Mouse (Mus musculus) hindbrain, embryonic 14.5 days (tissue): ENCODE measurements at regions not wholly inside any gene's neighbourhood (a gene's known extent, or its start where the extent isn't known, plus 50 kb on each side); places are given as distances from the start of the nearest gene placed in this dataset.

Source experiments
- ATAC-seq: fragments of 200-750 bp; cut with Nextera tagmentation; 2 replicates; pipeline ENCODE4 v1.8.0; 2017; ENCODE audit warnings: moderate number of reproducible peaks, mild to moderate bottlenecking, moderate TSS enrichment, moderate library complexity; ENCODE audit not compliant: low FRiP score
- DNase-seq: peaks from one replicate; pipeline ENCODE4 v3.0.0-alpha.2; 2015; ENCODE audit warnings: low spot score
- H3K27ac ChIP-seq: fragments of 300-500 bp; sonication (generic); 2 replicates; pipeline ENCODE4 v1.5.1; 2014; ENCODE audit warnings: mild to moderate bottlenecking, moderate library complexity
- H3K27me3 ChIP-seq: fragments of 300-500 bp; sonication (generic); 2 replicates; pipeline ENCODE4 v1.6.1; 2014; ENCODE audit warnings: mild to moderate bottlenecking, low read length, mixed read lengths; ENCODE audit not compliant: control insufficient read depth, insufficient read depth
- H3K36me3 ChIP-seq: fragments of 300-500 bp; sonication (generic); replicated peaks from 2 replicates; pipeline ENCODE4 v1.6.1; 2014; ENCODE audit not compliant: control insufficient read depth, insufficient read depth
- H3K4me1 ChIP-seq: fragments of 300-500 bp; sonication (generic); replicated peaks from 2 replicates; pipeline ENCODE4 v1.6.1; 2014; ENCODE audit warnings: antibody characterized with exemption, low read length, mixed read lengths; ENCODE audit not compliant: control insufficient read depth, insufficient read depth
- H3K4me2 ChIP-seq: fragments of 300-500 bp; sonication (generic); replicated peaks from 2 replicates; pipeline ENCODE4 v1.6.1; 2014; ENCODE audit warnings: mild to moderate bottlenecking, moderate library complexity
- H3K4me3 ChIP-seq: fragments of 300-500 bp; sonication (generic); replicated peaks from 2 replicates; pipeline ENCODE4 v1.5.1; 2014; ENCODE audit warnings: mild to moderate bottlenecking, low read length
- H3K9ac ChIP-seq: fragments of 300-500 bp; sonication (generic); 2 replicates; pipeline ENCODE4 v1.6.1; 2014
- H3K9me3 ChIP-seq: fragments of 300-500 bp; sonication (generic); 2 replicates; pipeline ENCODE4 v1.6.1; 2016; ENCODE audit warnings: low read length; ENCODE audit not compliant: control insufficient read depth
- WGBS: fragments of 180-500 bp; shearing (Covaris S2); extraction: QIAGEN DNeasy Blood & Tissue Kit; methylation state at CpG from one replicate; pipeline ENCODE4 v1.1.7; 2014; 5-methylcytosine and 5-hydroxymethylcytosine counted together

DNA sequence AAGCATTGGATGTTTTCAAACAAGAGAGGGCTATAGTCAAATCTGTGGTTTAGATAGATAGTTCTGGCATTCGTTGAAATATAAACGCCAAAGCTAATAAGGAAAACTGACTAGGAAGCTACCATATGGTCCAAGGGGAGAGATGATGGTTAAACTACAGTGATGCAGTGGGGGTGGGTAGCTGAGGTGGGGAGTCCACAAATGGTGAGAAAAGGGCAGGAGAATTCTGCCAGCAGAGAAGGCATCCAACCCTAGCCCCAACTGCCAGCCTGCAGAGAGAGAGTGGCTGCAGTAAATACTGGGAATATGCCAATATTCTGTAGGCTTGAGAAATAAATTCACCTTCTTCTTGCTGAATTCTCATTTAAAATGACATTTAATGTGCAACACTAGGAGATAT is 204.3 kb downstream of the Fam84b start:
- H3K9me3 ChIP-seq: no peaks in the 10 kb centered on the region
- no peak overlapping the region for H3K9ac ChIP-seq
- H3K36me3 ChIP-seq: no peaks in the 10 kb centered on the region
- H3K27me3 ChIP-seq: no peaks in the 10 kb centered on the region
- DNase-seq (no peak), ATAC-seq (no peak)
- 91% methylated on average over 2 of the region's 2 CpGs for WGBS
- no peaks in the 10 kb centered on the region for H3K4me1 ChIP-seq
- no peak overlapping the region for H3K4me2 ChIP-seq
- H3K27ac ChIP-seq: no peak overlapping the region
- H3K4me3 ChIP-seq: no peak overlapping the region

- WGBS: 89% methylated on average over 1 of the region's 1 CpGs
- H3K4me2 ChIP-seq: no peak overlapping the region
- H3K4me3 ChIP-seq: no peak overlapping the region
- H3K36me3 ChIP-seq: no peaks in the 10 kb centered on the region
- H3K9ac ChIP-seq: no peak overlapping the region
- ATAC-seq (no peak), DNase-seq (no peak)
- H3K27me3 ChIP-seq: no peaks in the 10 kb centered on the region
- H3K27ac ChIP-seq: no peak overlapping the region
- H3K4me1 ChIP-seq: no peaks in the 10 kb centered on the region
- no peaks in the 10 kb centered on the region for H3K9me3 ChIP-seq
Measured at GRCm38 (mm10) chr15:60641770-60642169, 211.8 kb downstream of the Fam84b start.

GRCm38 (mm10) chr15:60633457-60633850 is 220.1 kb downstream of the Fam84b start:
- peak; percentile 15; the same call in 1 of the 2 replicates for ATAC-seq
- no peak overlapping the region for H3K27ac ChIP-seq

GRCm38 (mm10) chr15:60632789-60633456 is 220.7 kb downstream of the Fam84b start:
- Histone ChIP-seq H3K36me3 (no peaks in the 10 kb centered on the region), H3K27me3 (no peaks in the 10 kb centered on the region), H3K27ac (no peak overlapping the region), H3K4me3 (no peak overlapping the region), H3K4me1 (0 out of 2 replicates have a peak, but pooled peaks cover 10% of the 10 kb centered on the region), H3K9ac (no peak overlapping the region), H3K9me3 (no peaks in the 10 kb centered on the region), H3K4me2 (no peak overlapping the region)
- ATAC-seq: peak; percentile 88
- WGBS: 19% methylated on average over 4 of the region's 4 CpGs
- peak; percentile 39 for DNase-seq

More at GRCm38 (mm10) chr15:60633457-60633850, 220.1 kb downstream of the Fam84b start:
- Histone ChIP-seq H3K27me3 (no peaks in the 10 kb centered on the region), H3K36me3 (no peaks in the 10 kb centered on the region), H3K9me3 (no peaks in the 10 kb centered on the region), H3K9ac (no peak overlapping the region), H3K4me3 (no peak overlapping the region), H3K4me1 (0 out of 2 replicates have a peak, but pooled peaks cover 10% of the 10 kb centered on the region), H3K4me2 (no peak overlapping the region)
- DNase-seq: no peak
- 23% methylated on average over 3 of the region's 3 CpGs for WGBS

DNA sequence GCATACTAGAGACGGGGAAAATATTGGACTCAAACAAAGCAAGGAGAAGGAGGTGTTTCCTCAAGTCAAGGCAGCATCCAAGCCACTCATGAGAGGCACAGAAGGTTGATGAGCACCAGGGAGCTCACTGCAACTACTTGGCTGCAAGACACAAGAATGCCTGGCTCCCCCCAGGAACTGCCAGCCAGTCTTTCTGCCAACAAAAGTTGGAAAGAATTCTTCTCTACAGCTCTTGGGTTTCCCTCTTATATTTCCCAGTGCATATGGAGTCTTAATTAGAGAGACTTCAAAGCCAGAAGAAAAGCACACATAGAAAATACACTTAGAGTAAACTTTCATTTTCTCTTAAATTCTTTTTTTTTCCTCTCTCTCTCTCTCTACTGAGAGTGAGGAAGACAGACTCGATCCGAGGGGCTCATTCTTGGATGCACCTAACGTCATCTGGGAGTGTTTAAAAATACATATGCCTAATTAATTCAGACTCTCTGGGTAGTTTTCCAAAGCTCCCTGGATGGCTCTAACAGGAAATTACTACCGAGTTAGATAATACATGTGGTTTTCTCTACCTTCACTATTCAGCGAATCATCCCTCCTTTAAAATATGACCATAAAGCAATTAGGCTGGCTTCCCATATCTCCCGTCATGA is 222.7 kb downstream of the Fam84b start:
- WGBS: 77% methylated on average over 7 of the region's 7 CpGs
- Histone ChIP-seq H3K27me3 (no peaks in the 10 kb centered on the region), H3K27ac (no peak overlapping the region), H3K4me2 (no peak overlapping the region), H3K4me1 (0 out of 2 replicates have a peak, but pooled peaks cover 10% of the 10 kb centered on the region), H3K4me3 (no peak overlapping the region), H3K9me3 (no peaks in the 10 kb centered on the region), H3K36me3 (no peaks in the 10 kb centered on the region), H3K9ac (no peak overlapping the region)
- no peak for DNase-seq
- ATAC-seq: no peak

GRCm38 (mm10) chr15:60618801-60619200 is 234.8 kb downstream of the Fam84b start:
- WGBS: 90% methylated on average over 2 of the region's 2 CpGs
- no peak for DNase-seq
- H3K36me3 ChIP-seq: no peaks in the 10 kb centered on the region
- H3K4me3 ChIP-seq: no peak overlapping the region
- no peak for ATAC-seq
- no peak overlapping the region for H3K4me2 ChIP-seq
- H3K4me1 ChIP-seq: no peaks in the 10 kb centered on the region
- no peaks in the 10 kb centered on the region for H3K9me3 ChIP-seq
- H3K9ac ChIP-seq: no peak overlapping the region
- no peak overlapping the region for H3K27ac ChIP-seq
- no peaks in the 10 kb centered on the region for H3K27me3 ChIP-seq

DNA sequence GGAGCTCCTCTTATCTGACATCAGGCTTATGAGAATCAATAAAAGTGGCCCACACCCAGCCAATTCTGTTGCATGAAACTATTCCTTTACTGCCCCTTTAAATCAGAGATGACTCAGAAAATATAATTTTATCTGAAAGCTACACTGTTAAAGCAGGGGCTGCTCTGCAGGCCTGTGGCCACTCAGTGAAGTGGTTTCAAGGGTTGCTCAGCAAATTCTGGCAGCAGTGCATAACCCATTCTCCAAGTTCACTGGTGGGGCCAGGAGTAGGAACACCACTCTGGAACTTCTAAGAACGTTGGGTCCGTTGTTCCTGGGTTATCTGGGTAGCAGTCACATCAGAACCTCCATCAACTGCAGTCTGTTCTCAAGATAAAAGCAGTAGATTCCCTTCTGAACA is 236.2 kb downstream of the Fam84b start:
- Histone ChIP-seq H3K9me3 (no peaks in the 10 kb centered on the region), H3K4me2 (no peak overlapping the region), H3K9ac (no peak overlapping the region), H3K4me1 (no peaks in the 10 kb centered on the region), H3K4me3 (no peak overlapping the region), H3K27ac (no peak overlapping the region), H3K27me3 (no peaks in the 10 kb centered on the region), H3K36me3 (no peaks in the 10 kb centered on the region)
- DNase-seq (no peak), ATAC-seq (no peak)
- WGBS: 84% methylated on average over 2 of the region's 2 CpGs

DNA sequence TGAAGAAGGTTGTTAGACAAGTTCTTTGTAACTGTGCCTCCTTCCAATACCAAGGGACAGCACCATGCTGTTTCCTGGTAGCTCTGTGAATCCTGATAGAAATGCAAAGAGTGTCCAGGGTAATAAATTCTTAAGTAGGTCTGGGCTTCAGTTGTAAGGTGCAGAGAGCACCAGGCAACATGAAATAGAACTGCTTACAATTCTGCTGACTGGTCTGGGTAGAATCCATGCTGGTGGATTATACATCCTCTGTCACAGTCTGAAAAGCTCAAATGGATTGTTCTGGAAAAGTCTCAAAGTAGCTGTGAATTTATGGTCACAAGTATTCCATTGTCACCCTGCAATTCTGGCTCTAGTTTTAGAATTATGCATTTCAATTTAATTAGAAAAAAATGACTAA is 251.7 kb downstream of the Fam84b start:
- no peak overlapping the region for H3K4me3 ChIP-seq
- no peak overlapping the region for H3K9ac ChIP-seq
- H3K4me2 ChIP-seq: no peak overlapping the region
- ATAC-seq: no peak
- no peaks in the 10 kb centered on the region for H3K4me1 ChIP-seq
- H3K27me3 ChIP-seq: no peaks in the 10 kb centered on the region
- H3K27ac ChIP-seq: no peak overlapping the region
- no peaks in the 10 kb centered on the region for H3K36me3 ChIP-seq
- H3K9me3 ChIP-seq: no peaks in the 10 kb centered on the region
- no peak for DNase-seq

DNA sequence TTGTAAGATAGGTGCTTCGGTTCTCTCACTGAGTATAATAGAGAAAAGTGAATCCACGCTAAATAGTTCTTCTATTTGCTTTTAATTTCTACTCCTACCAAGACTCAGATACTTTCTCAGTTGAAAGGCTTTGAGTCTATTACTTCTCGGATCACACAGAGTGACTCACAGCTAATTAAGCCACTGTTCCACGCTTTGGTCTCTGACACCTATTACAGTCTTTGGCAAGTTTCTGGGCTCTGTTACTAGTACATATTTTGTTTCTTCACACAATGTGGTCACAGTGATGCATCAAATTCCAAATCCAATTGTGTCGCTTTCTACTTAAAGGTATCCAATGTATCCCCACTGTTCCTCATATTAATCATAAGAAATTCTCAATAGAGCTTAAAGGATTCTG is 276.5 kb downstream of the Fam84b start:
- no peak overlapping the region for H3K4me3 ChIP-seq
- no peak overlapping the region for H3K9ac ChIP-seq
- DNase-seq (no peak), ATAC-seq (no peak)
- no peak overlapping the region for H3K27ac ChIP-seq
- WGBS: 75% methylated on average over 5 of the region's 5 CpGs
- no peaks in the 10 kb centered on the region for H3K36me3 ChIP-seq
- no peak overlapping the region for H3K4me2 ChIP-seq
- no peaks in the 10 kb centered on the region for H3K4me1 ChIP-seq
- no peaks in the 10 kb centered on the region for H3K27me3 ChIP-seq
- H3K9me3 ChIP-seq: no peaks in the 10 kb centered on the region
